ENCODE assay signal across 9 mouse cellular contexts in the genomic region with DNA sequence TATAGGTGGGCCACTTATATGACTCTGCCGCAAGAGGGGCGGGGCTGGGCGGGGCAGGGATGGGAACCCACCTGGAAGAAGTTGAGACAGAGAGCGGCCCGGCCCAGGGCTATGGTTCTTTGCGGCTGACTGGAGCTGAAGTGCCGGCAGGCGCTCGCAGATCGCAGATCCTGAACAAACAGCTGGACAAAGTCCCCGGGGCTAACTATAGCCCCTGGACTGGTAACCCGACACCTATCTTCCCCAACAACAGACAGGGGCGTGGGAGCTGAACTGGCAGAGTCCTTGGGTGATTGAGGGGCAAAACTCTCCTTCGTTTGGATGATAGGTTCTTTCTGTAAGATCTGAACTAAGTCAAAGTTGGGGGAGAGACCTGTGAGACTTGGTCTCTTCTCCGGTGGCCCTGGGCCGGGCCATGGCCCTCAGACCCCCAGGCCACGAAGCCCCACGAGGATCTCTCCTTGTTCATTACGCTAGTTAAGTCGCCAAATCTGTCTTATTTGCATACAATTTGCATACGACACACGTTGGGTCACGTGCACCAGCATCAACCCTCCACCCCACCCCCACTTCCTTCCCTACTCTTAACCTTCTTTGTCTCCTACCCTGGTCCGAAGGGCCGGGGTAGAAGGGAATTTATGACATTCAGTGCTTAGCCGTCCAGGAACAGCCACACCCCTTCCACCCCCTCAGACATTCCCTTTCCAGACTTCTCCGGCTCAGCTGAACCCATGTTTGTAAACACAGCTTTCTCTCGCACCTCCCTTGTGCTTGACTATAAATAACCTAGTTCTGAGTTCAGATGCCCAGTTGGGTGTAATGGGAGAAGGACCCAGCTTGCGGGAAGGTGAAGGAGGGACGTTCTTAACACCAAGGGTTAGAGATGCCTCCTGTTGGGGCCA. TPM values are rescaled to one million over a fixed set of nuclear protein-coding genes. Genes with fewer than 3 reads are reported as not detected.
A peak's percentile ranks its signal among the peaks of the same experiment; 100 is the strongest.
DNase-seq lines count a peak whose midpoint lies in the region; TF ChIP-seq lines count a peak whose summit lies in the region.
"Had no signal": no experiment of that assay in that cellular context is flagged by ENCODE, and none has a peak within 500 bp of the region (broad histone marks: within the 10 kb centered on the region; RNA-seq: fewer than 3 reads in every experiment).

No protein-coding gene starts in this region.

- H3K27me3 ChIP-seq in ES-Bruce4 (ENCODE audit: control insufficient read depth, insufficient read depth, low read length, poor library complexity, severe bottlenecking) = no peaks in the 10 kb centered on the region
- H3K27me3 ChIP-seq in thymus, adult 2 months (ENCODE audit: control insufficient read depth, insufficient read depth, low read length) = no peaks in the 10 kb centered on the region

- TF ChIP-seq POLR2A in ES-Bruce4 (IDR thresholded peaks at IDR 0.05; ENCODE audit: insufficient read depth, low read length) = no peak
- TF ChIP-seq POLR2A in thymus, adult 2 months (IDR thresholded peaks at IDR 0.05; ENCODE audit: control insufficient read depth, extremely low read depth, insufficient read depth, low read length, poor library complexity) = no peak

- WGBS in thymus, adult 2 months = 17% methylated on average over 30 of the region's 30 CpGs

- H3K9me3 ChIP-seq in ES-Bruce4 (replicated peaks; ENCODE audit: control insufficient read depth, insufficient read depth, low read length, poor library complexity, severe bottlenecking) = no peaks in the 10 kb centered on the region

- H3K27ac ChIP-seq in ES-Bruce4 (ENCODE audit: insufficient read depth, low read length) = peak overlapping the region; percentile 82
- peak overlapping the region; percentile 51; the same call in 1 of the 2 replicates for H3K27ac ChIP-seq in thymus, adult 2 months (ENCODE audit: control insufficient read depth, insufficient read depth, low read length)

- peak; percentile 72 for TF ChIP-seq EP300 in ES-Bruce4 (IDR thresholded peaks at IDR 0.05; ENCODE audit: insufficient read depth, low read depth, low read length)

- no peaks in the 10 kb centered on the region for H3K36me3 ChIP-seq in ES-Bruce4 (ENCODE audit: control insufficient read depth, insufficient read depth, low read length, poor library complexity, severe bottlenecking)
- no peaks in the 10 kb centered on the region for H3K36me3 ChIP-seq in thymus, adult 2 months (ENCODE audit: control insufficient read depth, insufficient read depth, low read length)

- TF ChIP-seq CTCF in ES-Bruce4 (IDR thresholded peaks at IDR 0.05; ENCODE audit: low read depth, low read length) = no peak
- TF ChIP-seq CTCF in thymus, adult 2 months (IDR thresholded peaks at IDR 0.05; ENCODE audit: borderline replicate concordance, control insufficient read depth, extremely low read depth, insufficient read depth, low read length, poor library complexity) = no peak

- intact Hi-C loops in heart, postnatal 10 days (cut with DNase I) = no loop called here

- peak overlapping the region; percentile 24 for H3K4me3 ChIP-seq in ES-Bruce4 (ENCODE audit: low read depth, low read length)
- peak overlapping the region; percentile 50 for H3K4me3 ChIP-seq in thymus, adult 2 months (ENCODE audit: control insufficient read depth, insufficient read depth, low read length)

- H3K4me1 ChIP-seq in ES-Bruce4 (ENCODE audit: control insufficient read depth, insufficient read depth, low read length) = peaks cover 9% of the 10 kb centered on the region
- peaks cover 23% of the 10 kb centered on the region for H3K4me1 ChIP-seq in thymus, adult 2 months (replicated peaks; ENCODE audit: control insufficient read depth, insufficient read depth, low read length)

- peak; percentile 74 for DNase-seq in embryo, embryonic 9.5 days (ENCODE audit: extremely low spot score)
- DNase-seq in heart, postnatal 10 days = peak; percentile 55 to 59
- peak; percentile 54 to 74 for DNase-seq in kidney, postnatal 4 days
- DNase-seq in mesoderm, embryonic 11.5 days (ENCODE audit: low read depth, low spot score) = peak; percentile 75
- DNase-seq in thymus, adult 2 months = peak; percentile 54
- DNase-seq in right cerebral cortex, adult 2 months (ENCODE audit: low spot score in 2 of 2) = no peak
- DNase-seq in ovary, postnatal 14 days (ENCODE audit: low spot score) = no peak

- H3K9ac ChIP-seq in ES-Bruce4 (ENCODE audit: low read depth, poor library complexity, severe bottlenecking) = 0 out of 2 replicates have a peak overlapping the region, but pooled peaks have one; percentile 2

RNA-seq across cellular contexts. Expression of a gene that starts 1.5 kb away (rescaled TPM):
- 0.94 and 0.99 TPM in 2 replicates for polyA plus RNA-seq in ES-Bruce4 (2011; ENCODE audit: insufficient read depth, insufficient read length, low read depth, missing spikeins)
- total RNA-seq in heart, postnatal 10 days (2021) = 10 to 100 TPM; 44.2 to 46.2 TPM
- 15.7 and 23.7 TPM in 2 replicates for polyA plus RNA-seq in thymus, adult 2 months (2012; rRNA removed)
- polyA plus RNA-seq: cortical plate, adult 2 months had no signal

RNA-seq across cellular contexts. Expression of a gene that starts 9.3 kb away (rescaled TPM):
- polyA plus RNA-seq in ES-Bruce4 (2011; ENCODE audit: insufficient read depth, insufficient read length, low read depth, missing spikeins) = 2.7 and 3.7 TPM in 2 replicates
- total RNA-seq in heart, postnatal 10 days (2021) = 1 to 10 TPM; 1.5 to 2.1 TPM
- 2.4 and 3.7 TPM in 2 replicates for polyA plus RNA-seq in thymus, adult 2 months (2012; rRNA removed)
- polyA plus RNA-seq: cortical plate, adult 2 months had no signal

RNA-seq across cellular contexts. Expression of a gene that starts 16.6 kb away (rescaled TPM):
- not detected in 2 replicates for polyA plus RNA-seq in ES-Bruce4 (2011; ENCODE audit: insufficient read depth, insufficient read length, low read depth, missing spikeins)
- total RNA-seq in heart, postnatal 10 days (2021) = under 1 TPM; 0.10 to 0.30 TPM
- polyA plus RNA-seq in thymus, adult 2 months (2012; rRNA removed) = 1.7 and 1.8 TPM in 2 replicates

RNA-seq across cellular contexts. Expression of a gene that starts 17.1 kb away (rescaled TPM):
- not detected in 2 replicates for polyA plus RNA-seq in ES-Bruce4 (2011; ENCODE audit: insufficient read depth, insufficient read length, low read depth, missing spikeins)
- under 1 TPM in 1 of 2 experiments, not detected in 1; 0.20 TPM for total RNA-seq in heart, postnatal 10 days (2021)
- polyA plus RNA-seq in thymus, adult 2 months (2012; rRNA removed) = 0.61 and 0.92 TPM in 2 replicates

RNA-seq across cellular contexts. Expression of a gene that starts 34.5 kb away (rescaled TPM):
- 0.76 and 1.3 TPM in 2 replicates for polyA plus RNA-seq in ES-Bruce4 (2011; ENCODE audit: insufficient read depth, insufficient read length, low read depth, missing spikeins)
- under 1 TPM; 0.81 to 0.92 TPM for total RNA-seq in heart, postnatal 10 days (2021)
- 11.9 and 12.1 TPM in 2 replicates for polyA plus RNA-seq in thymus, adult 2 months (2012; rRNA removed)

Comparison
In these comparisons a context has a peak if more than half of its experiments do, and no peak if none do; other contexts are left out.
1. DNase-seq: peak in embryo, embryonic 9.5 days (single experiment), heart, postnatal 10 days (2 of 2), kidney, postnatal 4 days (2 of 2), mesoderm, embryonic 11.5 days (single experiment) and thymus, adult 2 months (single experiment); none in right cerebral cortex, adult 2 months (0 of 2) and ovary, postnatal 14 days (single experiment).